Mouse (Mus musculus) WW6 (cell line): ENCODE results near the gene Eif1.
A peak's percentile ranks its signal among the peaks of the same experiment; 100 is the strongest.
"Not testable (repeated sequence)": the region's sequence is repeated elsewhere in the genome, so short reads cannot be mapped to it uniquely, and the experiment has no call there.

ENCODE experiments used
- DNase-seq: peaks from one replicate; pipeline ENCODE4 v3.0.0-alpha.2; 2013; ENCODE audit warnings: low read depth, low spot score

Eif1 gene

DNA sequence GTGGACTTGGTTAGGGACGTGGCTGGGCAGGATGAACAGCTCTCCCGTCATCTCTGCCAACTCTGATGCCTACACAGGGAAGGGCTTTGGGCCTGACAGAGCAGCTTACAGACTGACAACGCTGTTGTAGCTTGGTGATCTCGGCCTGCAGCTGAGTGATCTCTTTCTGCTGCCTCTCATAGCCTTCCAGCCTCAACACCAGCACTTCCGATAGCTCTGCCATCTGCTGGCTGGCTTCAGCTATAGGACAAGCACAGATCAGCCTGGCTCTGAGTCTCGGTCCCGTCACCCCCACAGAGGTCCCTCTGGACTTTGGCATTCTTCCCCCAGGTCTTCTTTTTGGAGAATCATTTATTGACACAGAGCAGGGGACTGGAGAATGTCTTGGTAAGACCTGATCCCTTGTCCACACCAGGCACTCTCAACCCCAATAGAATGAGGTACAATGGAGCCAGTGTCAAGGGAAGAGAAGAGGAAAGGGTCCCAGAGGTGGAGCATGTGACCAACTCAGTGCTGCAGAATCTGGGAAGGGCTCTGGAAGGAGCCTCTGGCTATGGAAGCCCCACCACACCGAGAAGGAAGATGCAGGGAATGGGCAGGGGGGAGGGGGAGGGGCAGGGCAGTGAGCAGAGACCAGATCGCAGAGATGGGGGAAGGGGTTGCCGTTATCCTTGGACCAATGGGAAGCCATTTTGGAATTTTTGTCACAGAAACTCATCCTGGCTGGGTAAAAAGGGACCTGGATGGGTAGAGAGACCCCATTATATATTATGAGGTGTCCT, 32.6 kb downstream of the Eif1 start:
- no peak for DNase-seq

DNA sequence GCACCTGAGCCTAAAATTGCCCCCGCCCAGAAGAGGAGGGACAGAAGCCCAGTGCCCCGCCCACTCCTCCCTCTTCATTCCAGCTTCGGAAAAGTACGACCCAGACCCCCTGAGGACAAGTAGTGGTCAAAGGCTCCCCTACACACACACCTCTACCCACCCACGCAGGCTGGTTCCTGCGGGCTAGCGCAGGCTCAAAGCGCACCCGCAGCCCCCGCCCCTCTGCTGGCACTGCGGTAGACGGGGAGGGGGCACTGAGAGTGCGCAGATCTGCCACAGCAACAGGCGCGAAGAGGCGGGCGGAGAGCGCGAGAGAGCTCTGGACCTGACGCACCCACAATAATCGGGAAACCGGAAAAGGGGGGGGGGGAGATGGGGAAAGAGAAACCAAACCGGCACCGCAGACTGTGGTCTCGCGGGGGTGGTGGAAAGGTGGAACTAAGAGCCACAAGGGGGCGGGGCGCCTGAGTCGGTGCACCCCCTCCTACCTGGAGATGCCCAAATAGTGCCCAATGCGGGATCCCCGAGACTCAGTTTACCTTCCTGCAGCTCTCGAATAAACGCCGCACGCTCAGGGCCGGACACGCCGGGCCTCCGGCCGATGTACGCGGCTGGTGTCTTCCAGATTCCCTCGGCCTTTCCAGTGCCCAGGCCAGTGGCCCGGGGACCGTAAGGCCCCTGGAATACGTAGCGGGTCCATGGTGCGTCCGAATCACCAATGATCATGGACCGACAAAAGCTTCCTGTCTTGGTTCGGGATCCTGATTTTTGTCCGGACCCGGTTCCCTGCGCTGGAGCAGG, 35.7 kb downstream of the Eif1 start:
- DNase-seq: no peak

- DNase-seq: peak; percentile 74
Observed at GRCm38 (mm10) chr11:100355972-100356818, 36.5 kb downstream of the Eif1 start, which contains the start of gene Hap1. Hap1 (minus strand) TSS chr11:100356128.

- DNase-seq: no peak
Observed at GRCm38 (mm10) chr11:100356819-100357211, 37.1 kb downstream of the Eif1 start.

- no peak for DNase-seq
Observed at GRCm38 (mm10) chr11:100357408-100357807, 37.7 kb downstream of the Eif1 start.

GRCm38 (mm10) chr11:100360175-100360574, 40.5 kb downstream of the Eif1 start:
- no peak for DNase-seq

DNA sequence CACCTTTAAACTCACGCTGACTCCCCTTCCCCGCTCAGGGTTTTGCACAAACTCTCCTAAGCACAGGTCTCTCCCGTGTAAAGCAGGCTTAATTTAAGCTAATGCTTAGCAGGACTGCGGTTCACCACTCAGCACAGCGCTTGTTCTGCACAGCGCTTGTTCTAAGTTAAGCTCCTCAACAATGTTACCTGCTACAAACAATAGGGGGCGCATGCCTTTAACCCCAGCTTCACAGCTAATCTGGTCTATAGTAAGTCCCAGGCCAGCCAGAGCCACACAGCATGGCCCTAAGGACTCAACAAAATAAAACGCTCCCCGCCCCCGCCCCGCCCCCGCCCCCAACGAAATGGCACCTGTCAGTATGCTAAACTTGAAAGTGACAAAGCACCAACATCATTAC, 41.4 kb downstream of the Eif1 start:
- not testable (repeated sequence) for DNase-seq

GRCm38 (mm10) chr11:100362209-100362978, 42.7 kb downstream of the Eif1 start:
- DNase-seq: no peak

- DNase-seq: peak; percentile 77
Observed at GRCm38 (mm10) chr11:100362979-100363562, 43.4 kb downstream of the Eif1 start.

DNA sequence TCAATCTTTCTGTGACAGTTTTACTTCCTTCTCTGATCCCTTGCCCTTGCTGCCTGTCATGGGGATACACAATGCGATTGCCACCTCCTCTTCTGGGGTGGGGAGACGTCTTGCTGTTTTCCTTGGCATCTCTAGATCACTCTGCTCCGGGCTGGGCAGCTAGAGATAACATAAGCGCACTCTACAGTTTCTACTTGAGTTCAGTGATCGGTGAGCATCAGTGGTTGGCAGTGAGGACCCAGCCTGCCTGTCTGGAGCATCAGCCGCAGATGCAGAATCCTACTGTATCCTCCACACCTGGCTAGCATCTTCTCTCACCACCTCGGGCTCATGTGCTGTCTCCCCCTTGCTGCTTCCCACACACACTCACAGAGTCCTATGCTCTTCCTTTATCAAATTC, 49.5 kb downstream of the Eif1 start:
- DNase-seq: no peak

- no peak for DNase-seq
Observed at GRCm38 (mm10) chr11:100369822-100370221, 50.1 kb downstream of the Eif1 start.
